Mouse (Mus musculus) kidney, adult 9 months (tissue): Measurements from ENCODE around the gene 4931406P16Rik.

Experiments
- DNase-seq: peaks from one replicate; pipeline ENCODE4 v3.0.0; 2022

The 4931406P16Rik gene

DNA sequence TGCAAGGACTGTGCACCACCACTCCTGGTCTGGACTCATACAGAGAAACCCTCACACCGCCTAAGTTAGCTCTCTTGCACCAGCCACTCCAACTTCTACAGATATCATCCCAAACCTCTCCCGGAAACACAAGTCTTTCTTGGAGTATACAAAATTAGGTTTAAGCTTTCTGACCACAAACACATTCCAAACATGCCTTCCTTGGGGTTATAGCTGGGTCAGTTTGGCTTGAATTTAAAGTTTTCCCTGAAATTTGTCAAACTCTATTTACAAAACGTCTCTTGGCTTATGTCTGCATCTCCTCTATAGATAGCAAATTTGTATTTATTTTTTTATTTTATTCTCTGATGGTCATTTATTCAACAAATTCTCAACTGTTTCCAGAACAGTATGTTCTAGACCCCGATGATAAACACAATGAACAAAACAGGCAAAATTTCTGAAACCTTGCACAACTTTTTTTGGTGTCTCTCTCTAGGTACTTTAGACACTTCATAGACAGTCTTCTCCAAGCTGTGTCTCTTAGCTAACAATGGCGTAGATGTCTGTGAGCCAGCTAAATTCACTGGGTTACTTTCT, 4.1 kb downstream of the 4931406P16Rik start:
- no peak for DNase-seq

DNA sequence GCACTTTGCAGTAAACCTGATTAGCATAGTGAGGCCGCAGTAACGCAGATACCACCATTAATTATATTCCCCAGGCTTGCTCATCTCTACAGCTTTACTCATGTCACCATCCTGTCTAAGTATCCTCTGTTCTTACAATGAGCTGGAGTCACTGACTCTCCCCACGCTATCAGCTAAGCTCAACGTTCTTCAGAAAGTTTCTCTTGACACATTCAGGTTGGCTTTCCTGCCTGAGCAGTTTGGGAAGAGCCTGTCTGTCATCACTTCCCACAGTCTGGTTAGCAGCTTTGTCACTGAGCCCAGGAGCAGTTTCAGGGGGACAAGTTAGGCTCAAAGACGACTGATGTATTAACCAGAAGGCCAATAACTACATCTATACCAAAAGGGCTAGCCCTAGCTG, 4.8 kb downstream of the 4931406P16Rik start:
- no peak for DNase-seq

DNA sequence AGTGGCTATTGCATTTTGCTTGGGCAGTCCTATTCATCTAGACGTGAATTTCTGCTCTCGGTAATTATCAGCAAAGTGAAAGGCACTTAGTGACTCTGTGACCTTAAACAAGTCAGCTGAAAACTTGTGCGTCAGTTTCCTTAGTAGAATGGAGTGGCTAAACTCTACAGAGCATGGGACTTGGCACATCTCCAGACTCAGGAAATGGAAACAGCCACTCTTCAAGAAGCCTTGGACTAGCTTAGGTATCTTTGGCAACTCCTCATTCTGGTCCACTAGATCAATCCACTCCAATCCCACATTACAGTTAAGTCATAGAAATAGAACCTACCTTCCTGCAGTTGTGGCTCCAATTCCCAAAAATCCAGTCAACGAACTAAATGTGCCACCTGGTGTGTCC, 7.9 kb downstream of the 4931406P16Rik start:
- peak; percentile 76 for DNase-seq

DNA sequence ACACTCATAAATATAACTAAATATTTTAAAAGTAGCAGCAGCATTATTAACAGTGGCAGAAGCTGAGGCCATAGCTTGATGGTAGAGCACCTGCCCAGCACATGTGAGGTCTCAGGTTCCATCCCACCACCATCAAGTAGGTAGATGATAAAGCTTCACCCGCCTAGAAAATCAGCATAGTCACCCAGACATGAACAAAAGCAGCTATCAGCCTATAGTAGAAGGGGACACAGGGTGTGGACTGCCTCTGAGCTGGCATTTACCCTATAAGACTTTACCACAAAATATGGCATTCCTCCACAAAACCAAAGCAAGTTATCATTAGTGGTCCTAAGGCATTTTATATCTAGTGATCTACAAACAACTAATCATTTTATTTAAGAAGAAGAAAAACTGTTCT, 10.7 kb downstream of the 4931406P16Rik start:
- DNase-seq = no peak

DNA sequence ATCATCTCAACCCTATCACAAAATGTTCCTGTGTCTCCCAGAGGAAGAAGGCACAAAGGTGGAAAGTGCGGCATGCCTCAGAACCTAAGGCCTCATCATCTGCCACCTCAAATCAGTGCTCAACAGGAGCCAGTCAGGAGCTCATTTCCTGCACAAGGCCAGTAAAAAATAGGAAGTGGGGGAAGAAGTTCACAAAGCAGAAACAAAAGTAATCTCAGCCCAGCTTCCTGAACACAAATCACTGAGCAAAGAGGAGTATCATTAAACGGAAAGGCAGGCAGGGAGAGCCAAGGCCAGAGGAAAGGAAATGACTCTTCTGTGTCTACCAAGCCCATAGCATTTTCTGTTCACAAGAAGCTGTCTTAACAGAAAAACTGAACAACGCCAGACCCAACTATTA, 11.4 kb downstream of the 4931406P16Rik start:
- DNase-seq = peak; percentile 68

DNA sequence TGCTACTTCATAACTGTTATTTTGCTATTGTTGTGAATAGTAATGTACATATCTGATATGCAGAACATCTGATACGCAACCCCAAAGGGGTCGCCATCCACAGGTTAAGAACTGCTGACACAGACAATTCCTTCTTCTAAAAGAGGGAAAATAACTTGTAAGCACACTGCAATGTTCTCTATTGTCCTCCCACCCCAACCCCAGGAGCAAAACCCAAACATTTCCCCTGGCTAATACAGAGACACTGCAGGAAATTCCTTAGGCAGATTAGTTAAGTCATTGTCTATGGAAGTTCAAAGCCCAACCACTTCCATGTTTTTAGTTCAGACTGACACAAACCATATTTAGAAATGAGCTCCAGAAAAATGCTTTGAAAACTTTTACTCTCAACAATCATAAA, 14.5 kb downstream of the 4931406P16Rik start:
- DNase-seq = no peak

DNA sequence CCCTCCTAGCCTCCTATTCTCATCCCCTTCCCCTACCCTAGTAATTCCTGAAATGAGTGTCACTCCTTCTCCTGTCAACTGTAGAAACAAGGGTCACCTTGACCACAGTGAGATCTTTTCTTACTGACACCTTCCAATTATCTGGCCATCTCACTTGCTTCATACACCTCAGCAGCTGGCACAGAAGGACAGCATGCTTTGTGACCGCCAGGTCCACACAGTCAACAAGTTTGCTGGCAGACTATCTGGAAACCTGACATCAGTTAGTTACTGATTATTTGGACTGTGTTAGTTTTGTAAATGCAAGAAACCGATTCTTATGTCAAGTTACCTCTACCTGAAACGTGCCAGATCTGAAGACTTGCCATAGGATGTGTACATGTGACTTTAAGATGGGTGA, 17.2 kb downstream of the 4931406P16Rik start:
- DNase-seq = no peak

DNA sequence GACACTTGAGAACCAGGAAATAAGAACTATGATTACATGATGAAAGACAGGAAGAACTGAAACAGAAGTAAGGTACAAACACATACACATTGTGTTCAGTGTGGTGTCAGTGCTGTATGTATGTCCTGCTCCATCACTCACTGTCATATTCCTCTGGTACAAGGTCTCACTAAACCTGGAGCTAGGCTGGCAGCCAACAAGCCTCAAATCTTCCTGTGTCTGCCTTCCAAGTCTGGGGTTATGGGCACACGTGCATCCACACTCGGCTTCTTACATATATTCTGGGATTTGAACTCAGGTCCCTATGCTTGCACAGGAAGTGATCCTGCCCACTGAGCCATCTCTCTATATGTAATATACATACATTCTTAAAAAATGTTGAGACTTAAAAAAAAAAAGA, 20.7 kb downstream of the 4931406P16Rik start:
- no peak for DNase-seq

DNA sequence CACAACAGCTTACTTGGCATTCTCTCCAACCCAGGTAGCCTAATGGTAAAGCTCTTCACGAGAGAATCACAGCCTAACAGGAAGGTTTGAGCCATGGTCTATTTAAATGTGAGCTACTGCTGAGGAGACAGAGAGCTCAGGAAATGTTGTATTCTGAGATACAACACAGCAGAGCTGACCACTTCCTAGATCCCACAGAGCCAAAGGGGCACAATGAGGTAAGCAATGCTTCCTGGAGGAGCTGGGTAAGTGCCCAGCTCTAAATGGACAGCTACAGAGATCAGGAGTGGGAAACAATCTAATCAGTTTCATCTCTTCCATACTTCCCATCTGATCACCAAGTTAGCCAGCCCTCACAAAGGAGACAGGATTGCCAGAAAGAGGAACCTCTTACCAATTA, 22.1 kb downstream of the 4931406P16Rik start:
- DNase-seq = no peak

DNA sequence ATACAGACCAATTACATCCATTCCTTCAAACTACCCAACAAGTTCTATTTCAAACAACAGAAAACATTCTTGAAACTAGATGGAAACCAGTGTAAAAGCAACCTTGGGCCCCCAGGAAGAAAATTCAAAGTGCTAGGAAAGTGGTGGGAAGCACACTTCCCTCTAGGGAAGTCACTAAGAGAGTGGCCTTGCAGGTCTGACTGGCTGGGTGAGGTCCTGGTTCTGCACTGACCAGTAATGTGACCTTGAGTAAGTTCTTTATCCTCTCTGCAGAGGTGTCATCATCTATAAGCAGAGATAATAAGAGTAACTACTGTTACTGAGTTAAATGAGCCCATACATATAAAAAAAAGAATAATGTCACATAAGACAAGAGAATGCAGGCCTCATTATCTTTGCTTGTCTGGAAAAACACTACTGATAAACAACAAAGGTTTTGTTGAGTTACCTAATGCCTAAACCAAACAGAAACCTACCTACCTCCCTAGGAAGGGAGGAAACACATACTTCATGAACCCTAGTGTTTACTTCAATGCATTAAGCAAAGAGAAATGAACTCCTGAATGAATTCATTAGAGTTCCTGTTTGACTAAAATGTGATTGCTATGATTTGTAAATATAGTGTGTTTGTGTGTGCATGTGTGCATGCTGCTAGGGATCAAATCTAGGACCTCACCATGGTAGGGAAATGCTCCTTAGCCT, 22.8 kb downstream of the 4931406P16Rik start:
- DNase-seq = no peak

DNA sequence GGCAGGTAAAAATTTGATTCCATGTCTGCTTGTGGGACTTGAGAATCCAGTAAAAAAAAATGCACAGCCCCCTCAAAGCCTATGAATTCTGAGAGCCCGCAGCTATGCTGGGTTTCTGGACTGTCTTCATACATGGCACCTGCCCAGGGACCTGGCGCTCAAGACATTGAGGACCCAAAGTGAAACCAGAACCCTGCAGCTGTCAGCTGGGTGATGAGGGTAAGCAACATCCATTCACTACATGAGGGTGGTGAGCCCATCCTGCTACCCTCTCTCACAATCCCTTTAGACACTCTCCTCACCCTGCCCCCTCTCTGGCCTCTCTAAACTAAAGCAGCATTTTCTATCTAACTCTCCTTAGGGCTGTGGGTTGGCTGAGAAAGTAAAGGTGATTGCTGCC, 35.7 kb downstream of the 4931406P16Rik start:
- no peak for DNase-seq

DNA sequence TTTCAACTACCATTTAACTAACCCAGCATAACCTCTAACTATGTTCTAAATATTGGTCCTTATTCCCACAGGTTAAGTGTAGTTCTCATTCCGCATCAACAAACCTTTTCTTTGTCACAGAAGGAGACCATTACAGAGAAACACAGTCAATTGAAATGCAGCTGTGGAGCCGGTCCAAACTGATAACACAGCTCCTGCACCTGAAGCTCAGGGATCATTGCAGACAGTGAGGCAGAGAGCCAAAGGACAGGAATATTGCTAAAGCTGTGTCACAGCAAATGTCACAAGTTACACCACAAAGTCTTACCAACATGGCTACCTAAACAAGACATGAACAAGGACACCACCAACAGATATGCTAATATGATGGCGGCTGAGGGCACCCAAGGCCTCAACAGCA, 37.3 kb downstream of the 4931406P16Rik start:
- DNase-seq = no peak

DNA sequence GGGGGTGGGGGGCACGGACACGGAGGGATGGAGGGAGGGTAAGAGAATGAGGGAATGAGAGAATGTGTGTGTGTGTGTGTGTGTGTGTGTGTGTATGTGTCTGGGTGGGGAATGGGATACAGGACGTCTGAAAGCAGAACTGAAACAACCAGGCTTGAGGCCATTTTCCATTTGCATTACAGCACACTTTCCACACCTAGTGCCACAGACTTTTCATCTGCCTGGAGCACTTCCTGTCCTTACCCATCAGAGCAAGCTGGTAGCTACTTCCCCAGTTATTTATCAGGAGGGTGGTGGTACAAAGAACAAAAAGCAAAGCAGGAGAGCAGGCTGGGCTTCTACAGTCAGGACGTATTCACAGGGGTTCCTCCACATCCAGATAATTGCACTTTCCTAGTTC, 40.9 kb downstream of the 4931406P16Rik start:
- DNase-seq = no peak

DNA sequence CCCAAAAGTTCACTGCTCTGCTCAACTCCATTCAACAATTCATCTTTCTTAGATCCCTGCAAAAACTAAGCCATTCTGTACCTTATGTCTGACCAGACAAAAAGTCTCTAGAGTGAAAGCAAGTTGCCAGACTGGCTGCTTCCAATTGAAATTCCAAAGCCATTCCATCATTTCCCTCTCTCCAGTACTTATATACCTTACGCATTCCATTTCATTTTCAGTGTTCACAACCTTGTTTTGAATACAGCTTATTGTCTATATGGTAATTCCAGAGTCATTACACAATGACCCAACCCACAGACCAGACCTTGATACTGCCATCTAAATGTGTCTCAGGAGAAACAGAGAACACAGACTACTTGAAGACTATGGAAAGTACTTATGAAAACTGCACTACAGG, 44.9 kb downstream of the 4931406P16Rik start:
- DNase-seq = no peak

DNA sequence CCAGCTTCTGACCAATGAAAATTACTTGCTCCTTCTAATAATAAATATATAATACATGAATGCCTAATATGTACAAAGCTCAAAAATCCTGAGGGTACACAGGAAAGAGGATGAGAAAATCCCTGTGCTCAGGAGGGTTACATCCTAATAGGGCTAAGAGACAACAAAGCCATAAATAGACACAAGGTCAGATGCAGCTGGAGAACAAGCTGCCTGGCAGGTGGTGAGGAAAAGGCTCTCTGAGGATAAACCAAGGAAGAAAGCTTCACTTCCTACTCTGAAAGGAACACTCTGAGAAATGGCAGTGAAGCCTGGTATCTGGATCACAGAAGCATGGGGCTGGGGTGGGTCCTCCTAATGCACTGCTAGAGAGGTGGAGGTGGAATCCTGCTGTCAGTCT, 46.9 kb downstream of the 4931406P16Rik start:
- no peak for DNase-seq

DNA sequence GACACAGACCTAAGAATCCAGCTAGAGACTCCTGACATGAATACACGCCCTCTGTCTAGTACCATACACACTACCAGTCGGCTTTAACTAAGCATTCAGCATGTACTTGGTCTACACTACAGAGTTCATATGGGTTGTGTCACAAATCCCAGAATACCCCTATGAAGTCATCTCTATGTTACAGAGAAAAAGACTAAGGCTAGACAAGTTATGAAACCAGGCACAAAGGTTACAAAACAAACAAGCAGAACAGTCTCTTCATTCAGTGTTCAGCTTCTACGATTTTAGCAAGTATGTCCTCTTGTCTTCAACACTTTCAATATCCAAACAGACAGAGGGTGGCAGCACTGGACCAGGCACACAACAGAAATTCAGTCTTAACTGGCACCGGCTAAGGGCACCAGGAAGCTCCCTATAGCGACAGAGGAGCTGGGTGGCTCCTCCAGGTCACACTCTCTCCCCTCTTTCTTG, 47.4 kb downstream of the 4931406P16Rik start:
- peak; percentile 87 for DNase-seq

DNA sequence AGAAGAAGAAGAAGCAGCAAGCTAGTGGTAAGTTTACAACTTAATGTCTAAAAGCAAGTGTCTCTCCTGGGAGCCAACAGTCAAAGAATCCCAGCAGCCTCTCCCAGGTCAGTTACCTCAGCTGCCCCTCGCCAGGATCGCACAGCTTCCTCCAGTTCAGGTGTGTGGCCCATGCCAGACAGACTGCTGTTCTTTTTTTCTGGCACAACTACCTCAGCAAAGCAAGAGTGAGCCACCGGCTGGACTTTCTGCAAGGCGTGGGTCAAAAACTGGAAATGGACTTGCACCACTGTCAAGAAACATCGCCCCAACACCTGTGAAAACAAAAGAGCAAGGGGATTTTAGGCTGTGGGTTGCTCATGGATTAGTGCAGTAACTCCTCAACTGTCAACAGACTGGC, 49.9 kb downstream of the 4931406P16Rik start:
- DNase-seq = no peak

DNA sequence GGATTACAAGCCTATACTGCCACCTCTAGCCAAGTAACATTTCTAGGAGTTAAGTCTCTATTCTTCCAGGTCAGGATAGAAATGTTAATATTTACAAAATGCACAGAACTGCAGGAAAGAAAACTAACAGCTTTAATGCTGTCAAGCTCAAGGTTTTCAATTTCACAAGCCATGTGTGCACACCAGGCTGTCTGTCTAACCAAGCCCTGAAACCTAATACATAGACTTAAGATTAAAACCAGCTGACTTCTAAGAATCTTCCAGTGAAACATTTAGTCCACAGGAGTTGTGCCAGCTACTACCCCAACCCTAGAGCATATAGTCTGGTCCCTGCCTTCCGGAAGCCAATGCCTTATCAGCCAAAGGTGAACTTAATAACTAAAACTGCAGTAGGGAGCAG, 54.9 kb downstream of the 4931406P16Rik start:
- DNase-seq = no peak

DNA sequence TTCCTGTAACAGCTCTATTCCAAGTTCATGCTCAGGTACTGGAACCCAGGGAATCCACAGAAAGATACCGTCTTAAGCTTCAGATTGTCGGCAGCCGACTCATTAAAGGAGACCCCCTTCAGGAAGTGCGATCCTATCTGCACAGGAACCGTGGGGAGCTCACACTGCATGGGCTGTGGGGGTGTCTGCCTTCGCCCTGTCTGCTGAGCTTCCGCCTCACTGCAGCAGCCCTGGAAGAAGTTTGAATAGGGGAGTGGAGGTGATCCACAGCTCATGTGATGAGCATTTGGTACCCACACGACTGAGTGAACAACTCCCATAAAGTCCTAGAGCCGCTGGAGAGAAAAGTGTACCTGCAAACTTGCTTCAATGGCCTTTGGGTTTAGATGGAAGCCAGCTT, 56.1 kb downstream of the 4931406P16Rik start:
- no peak for DNase-seq

DNA sequence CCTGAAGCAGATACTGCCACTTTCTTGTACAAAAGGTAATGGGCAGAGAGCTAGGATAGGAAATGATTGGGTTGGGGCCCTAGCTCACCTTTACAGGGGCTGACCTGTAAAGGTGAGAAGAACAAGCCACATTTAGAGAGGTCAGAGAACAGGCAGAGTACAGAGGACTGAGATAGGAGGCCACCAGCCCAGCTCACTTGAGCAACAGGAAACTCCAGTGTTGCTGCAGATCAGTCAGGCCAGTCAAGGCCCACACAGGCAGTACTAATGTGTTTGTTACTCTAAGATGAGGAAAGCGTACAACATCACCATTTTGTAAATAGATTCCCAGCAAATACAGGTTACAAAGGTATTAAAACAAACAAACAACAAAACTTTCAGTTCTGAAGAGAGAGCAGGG, 57.4 kb downstream of the 4931406P16Rik start:
- no peak for DNase-seq

DNA sequence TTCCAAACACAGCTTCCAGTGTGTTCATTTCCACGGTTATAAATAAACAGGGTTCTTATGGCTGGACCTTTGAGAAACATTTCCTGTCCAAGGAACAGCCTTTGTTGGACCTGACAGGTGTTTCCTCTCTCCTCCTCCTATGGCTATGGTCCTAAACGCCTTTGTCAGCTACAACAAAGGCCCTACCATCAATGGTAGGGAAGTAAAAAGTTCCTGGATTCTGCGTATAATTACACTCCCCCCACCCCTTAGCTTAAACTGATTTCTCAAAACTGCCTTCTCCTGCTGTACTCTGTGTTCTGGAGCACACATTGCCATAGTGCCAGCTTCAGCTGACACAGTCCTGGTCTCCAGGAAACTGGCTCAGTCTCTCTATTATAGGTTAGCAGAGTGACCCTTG, 58.2 kb downstream of the 4931406P16Rik start:
- peak; percentile 54 for DNase-seq

DNA sequence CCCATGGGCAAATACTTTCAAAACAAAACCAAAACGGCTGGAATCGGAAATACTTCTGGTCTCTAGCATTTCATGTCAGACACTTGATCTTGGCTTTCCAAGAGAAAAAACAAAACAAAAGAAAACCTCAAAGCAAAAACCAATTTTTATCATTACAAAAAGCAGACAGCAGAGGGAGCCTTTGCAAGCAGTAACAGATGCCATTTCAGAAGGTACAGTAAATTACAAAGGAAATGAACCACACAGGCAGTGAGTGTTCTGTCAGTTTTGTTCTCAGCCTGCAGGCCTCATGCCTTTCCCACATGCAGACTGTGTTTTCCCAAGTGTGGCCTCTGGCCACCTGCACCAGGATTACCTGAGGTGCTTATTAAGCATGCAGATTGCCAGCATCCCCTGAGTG, 61.3 kb downstream of the 4931406P16Rik start:
- DNase-seq = peak; percentile 47

DNA sequence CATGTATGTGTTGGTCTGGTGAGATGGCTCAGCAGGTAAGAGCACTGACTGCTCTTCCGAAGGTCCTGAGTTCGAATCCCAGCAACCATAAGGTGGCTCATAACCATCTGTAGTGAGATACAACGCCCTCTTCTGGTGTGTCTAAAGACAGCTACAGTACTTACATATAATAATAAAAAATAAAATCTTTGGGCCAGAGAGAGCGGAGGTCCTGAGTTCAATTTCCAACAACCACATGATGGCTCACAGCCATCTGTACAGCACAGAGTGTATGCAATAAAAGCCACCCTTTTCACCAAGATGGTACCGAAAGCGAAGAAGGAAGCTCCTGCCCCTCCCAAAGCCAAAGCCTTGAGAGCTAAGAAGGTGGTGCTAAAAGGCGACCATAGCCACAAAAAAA, 62.6 kb downstream of the 4931406P16Rik start, which contains the start of gene Gm6096:
Gene Gm6096 (plus strand): TSS at position 301 of the 400 bp plus-strand sequence.
- DNase-seq = no peak

DNA sequence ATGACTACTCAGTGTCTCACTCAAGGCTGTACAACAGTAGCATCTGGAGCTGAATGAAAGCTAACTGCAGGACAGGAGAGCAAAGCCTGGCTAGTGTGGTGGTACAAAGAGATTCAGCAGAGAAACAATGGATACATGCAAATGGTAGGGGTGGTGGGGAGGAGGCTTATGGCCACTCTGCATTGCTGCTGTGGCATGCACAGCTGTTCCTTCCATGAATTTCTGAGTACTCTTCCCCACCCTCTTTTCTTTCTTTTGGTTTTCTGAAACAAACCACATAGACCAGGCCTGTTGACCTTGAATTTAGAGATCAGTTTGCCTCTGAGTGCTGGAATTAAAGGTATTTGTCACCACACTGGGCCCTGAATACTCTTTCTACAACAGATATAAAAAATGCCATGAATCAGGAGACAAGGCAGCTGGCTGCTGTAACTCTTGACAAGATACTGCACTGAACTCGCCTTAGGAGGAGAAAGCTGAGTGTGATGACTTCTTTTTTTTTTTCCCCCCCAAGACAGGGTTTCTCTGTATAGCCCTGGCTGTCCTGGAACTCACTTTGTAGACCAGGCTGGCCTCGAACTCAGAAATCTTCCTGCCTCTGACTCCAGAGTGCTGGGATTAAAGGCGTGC, 66.4 kb downstream of the 4931406P16Rik start:
- no peak for DNase-seq
